11 mouse cellular contexts compared by ENCODE assay signal in the genomic region with DNA sequence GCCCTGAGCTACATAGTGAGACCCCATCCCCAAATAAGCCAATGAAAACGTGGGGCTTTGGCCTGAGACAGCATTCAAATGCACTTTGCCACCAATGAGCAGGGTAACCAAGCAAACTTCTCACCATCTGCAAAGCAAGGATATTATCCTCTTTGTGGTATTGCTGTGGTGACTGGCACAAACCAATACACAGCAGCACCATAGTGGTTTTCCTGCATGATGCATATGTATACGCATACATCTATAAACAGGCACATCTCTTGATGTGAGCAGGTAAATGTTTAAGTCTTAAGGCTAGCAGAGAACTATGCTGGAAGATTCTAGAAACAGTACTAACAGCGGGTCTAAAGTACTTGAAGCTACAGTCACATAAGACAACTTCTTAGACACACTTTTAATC.
"Had no signal": no experiment of that assay in that cellular context is flagged by ENCODE, and none has a peak within 500 bp of the region (broad histone marks: within the 10 kb centered on the region; RNA-seq: fewer than 3 reads in every experiment).

No protein-coding gene starts in this region.

- H3K27ac ChIP-seq: liver, embryonic 13.5 days; neural tube, embryonic 12.5 days; neural tube, embryonic 15.5 days; stomach, embryonic 15.5 days had no signal

- DNase-seq: kidney, adult 18-20 months; kidney, adult 9 months; kidney, postnatal 25 days; liver, embryonic 13.5 days; lung, adult 2 months; lung, postnatal 14 days; midbrain, embryonic 14.5 days; spleen, adult 18-20 months had no signal

- H3K4me3 ChIP-seq: liver, embryonic 13.5 days; neural tube, embryonic 12.5 days; neural tube, embryonic 15.5 days; stomach, embryonic 15.5 days had no signal
